Mouse (Mus musculus): ENCODE measurements around the gene Ubald2. TPM values are rescaled to one million over a fixed set of nuclear protein-coding genes. Genes with fewer than 3 reads are reported as not detected.

The Ubald2 gene
- 34.8 and 44.0 TPM in 2 replicates for polyA plus RNA-seq (2012; rRNA removed)

- WGBS: 2% methylated on average over 66 of the region's 66 CpGs
- TF ChIP-seq CTCF (IDR thresholded peaks at IDR 0.05; ENCODE audit: borderline replicate concordance, insufficient read depth, low read depth, low read length) (no peak), POLR2A (IDR thresholded peaks at IDR 0.05; ENCODE audit: borderline replicate concordance, insufficient read depth, low read length) (peak; percentile 45; the same call in 1 of the 2 replicates)
Measured at GRCm38 (mm10) chr11:116433356-116434286, at the start of gene Ubald2. TSS of gene Ubald2 (plus strand) at chr11:116434094.

DNA sequence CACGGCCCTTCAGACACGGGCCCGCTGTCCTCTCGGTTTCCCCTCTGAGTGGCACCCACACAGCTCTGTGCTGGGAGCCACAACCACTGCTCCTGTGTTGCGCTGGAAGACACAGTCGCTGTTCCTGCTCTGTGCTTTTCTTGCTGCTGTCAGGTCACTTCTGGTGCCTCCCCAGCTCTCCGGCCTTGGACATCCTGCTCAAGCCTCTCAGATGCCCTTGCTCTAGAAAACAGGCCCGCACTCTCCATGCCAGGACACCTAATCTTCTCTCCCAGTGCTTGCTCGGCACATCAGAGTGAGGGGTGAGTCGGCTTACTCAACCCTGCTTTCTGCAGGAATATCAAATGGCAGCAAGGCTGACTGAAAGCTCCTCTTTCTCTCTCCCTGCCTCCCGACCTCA is 49.7 kb upstream of the Ubald2 start:
- WGBS: 93% methylated on average over 11 of the region's 11 CpGs

More at GRCm38 (mm10) chr11:116433356-116434286, at the start of gene Ubald2:
- H3K4me3 ChIP-seq (replicated peaks; ENCODE audit: insufficient read depth, low read depth, low read length): peak within 1 kb of the TSS; percentile 73
- no peaks in the 10 kb centered on the region for H3K27me3 ChIP-seq (ENCODE audit: control insufficient read depth, insufficient read depth, low read length)
- peak within 1 kb of the TSS; percentile 2; the same call in 1 of the 2 replicates for H3K27ac ChIP-seq (ENCODE audit: insufficient read depth, low read length)
- H3K4me1 ChIP-seq (ENCODE audit: control insufficient read depth, insufficient read depth, low read length): peaks cover 12% of the 10 kb centered on the region
- DNase-seq: peak; percentile 98 to 100

GRCm38 (mm10) chr11:116385999-116386398 is 47.9 kb upstream of the Ubald2 start:
- Histone ChIP-seq H3K27ac (ENCODE audit: insufficient read depth, low read length) (no peak overlapping the region), H3K4me3 (replicated peaks; ENCODE audit: insufficient read depth, low read depth, low read length) (no peak overlapping the region), H3K4me1 (ENCODE audit: control insufficient read depth, insufficient read depth, low read length) (no peaks in the 10 kb centered on the region), H3K27me3 (ENCODE audit: control insufficient read depth, insufficient read depth, low read length) (no peaks in the 10 kb centered on the region)
- WGBS: 53% methylated on average over 5 of the region's 5 CpGs
- DNase-seq: no peak
- no peak for TF ChIP-seq POLR2A (IDR thresholded peaks at IDR 0.05; ENCODE audit: borderline replicate concordance, insufficient read depth, low read length)
- no peak for TF ChIP-seq CTCF (IDR thresholded peaks at IDR 0.05; ENCODE audit: borderline replicate concordance, insufficient read depth, low read depth, low read length)

More for the DNA sequence above, 49.7 kb upstream of the Ubald2 start:
- Histone ChIP-seq H3K27ac (ENCODE audit: insufficient read depth, low read length) (no peak overlapping the region), H3K4me3 (replicated peaks; ENCODE audit: insufficient read depth, low read depth, low read length) (no peak overlapping the region), H3K4me1 (ENCODE audit: control insufficient read depth, insufficient read depth, low read length) (no peaks in the 10 kb centered on the region), H3K27me3 (ENCODE audit: control insufficient read depth, insufficient read depth, low read length) (no peaks in the 10 kb centered on the region)
- no peak for DNase-seq
- TF ChIP-seq POLR2A (IDR thresholded peaks at IDR 0.05; ENCODE audit: borderline replicate concordance, insufficient read depth, low read length) (no peak), CTCF (IDR thresholded peaks at IDR 0.05; ENCODE audit: borderline replicate concordance, insufficient read depth, low read depth, low read length) (no peak)

DNA sequence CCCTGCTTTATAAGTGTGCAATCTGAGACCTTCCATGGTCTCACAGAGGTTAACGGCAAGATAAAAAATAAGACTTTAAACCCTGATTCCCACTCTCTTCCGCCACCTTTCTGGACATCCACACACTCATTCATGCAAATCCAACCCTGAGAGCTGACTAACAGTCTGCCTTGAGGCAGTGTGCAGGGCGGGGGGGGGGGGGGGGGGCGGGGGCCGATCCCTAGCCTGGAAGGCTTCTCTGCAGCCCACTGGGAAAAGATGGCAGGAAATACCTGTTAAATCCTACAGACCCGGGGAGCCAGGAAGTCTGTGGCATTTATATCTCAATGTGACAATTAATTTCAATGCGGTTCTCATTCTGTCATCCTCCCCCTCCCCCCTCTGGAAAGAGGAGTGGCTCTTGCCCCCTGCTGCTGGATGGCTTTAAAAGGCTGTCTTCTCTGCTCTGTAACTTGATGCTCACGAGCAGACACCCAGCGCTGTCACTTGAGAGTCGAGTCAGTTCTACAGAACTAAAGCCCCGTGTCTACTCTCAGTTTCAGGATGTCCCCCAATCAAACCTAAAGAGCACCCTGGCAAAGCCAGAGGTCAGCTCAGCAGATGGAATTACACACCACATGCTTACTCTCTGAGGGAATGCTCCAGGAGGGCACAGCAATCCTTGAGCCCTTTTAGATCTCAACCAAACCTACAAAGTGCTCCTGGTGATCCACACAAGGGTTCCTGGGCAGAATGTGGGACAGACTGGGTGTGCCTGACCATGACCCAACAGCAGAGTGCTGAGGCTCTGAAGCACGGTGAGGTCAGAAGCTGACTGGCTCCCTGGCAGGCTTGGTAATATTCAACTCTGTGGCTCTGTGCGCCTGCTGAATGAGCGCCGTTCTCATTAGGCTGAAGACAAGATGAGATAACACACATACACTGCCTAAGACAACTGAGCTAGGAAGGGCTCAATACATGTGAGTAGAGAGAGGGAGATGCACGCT is 46.5 kb upstream of the Ubald2 start:
- H3K4me1 ChIP-seq (ENCODE audit: control insufficient read depth, insufficient read depth, low read length): no peaks in the 10 kb centered on the region
- H3K27ac ChIP-seq (ENCODE audit: insufficient read depth, low read length): no peak overlapping the region
- H3K27me3 ChIP-seq (ENCODE audit: control insufficient read depth, insufficient read depth, low read length): no peaks in the 10 kb centered on the region
- 42% methylated on average over 16 of the region's 16 CpGs for WGBS
- TF ChIP-seq CTCF (IDR thresholded peaks at IDR 0.05; ENCODE audit: borderline replicate concordance, insufficient read depth, low read depth, low read length) (no peak), POLR2A (IDR thresholded peaks at IDR 0.05; ENCODE audit: borderline replicate concordance, insufficient read depth, low read length) (no peak)
- H3K4me3 ChIP-seq (replicated peaks; ENCODE audit: insufficient read depth, low read depth, low read length): no peak overlapping the region
- no peak for DNase-seq

- peak; percentile 50 to 58 for DNase-seq
- H3K4me1 ChIP-seq (ENCODE audit: control insufficient read depth, insufficient read depth, low read length): no peaks in the 10 kb centered on the region
- H3K27me3 ChIP-seq (ENCODE audit: control insufficient read depth, insufficient read depth, low read length): no peaks in the 10 kb centered on the region
- TF ChIP-seq CTCF (IDR thresholded peaks at IDR 0.05; ENCODE audit: borderline replicate concordance, insufficient read depth, low read depth, low read length) (no peak), POLR2A (IDR thresholded peaks at IDR 0.05; ENCODE audit: borderline replicate concordance, insufficient read depth, low read length) (no peak)
- 63% methylated on average over 14 of the region's 14 CpGs for WGBS
- peak overlapping the region; percentile 20 for H3K4me3 ChIP-seq (replicated peaks; ENCODE audit: insufficient read depth, low read depth, low read length)
- H3K27ac ChIP-seq (ENCODE audit: insufficient read depth, low read length): peak overlapping the region; percentile 29; the same call in 1 of the 2 replicates
Measured at GRCm38 (mm10) chr11:116388841-116389480, 44.9 kb upstream of the Ubald2 start.

DNA sequence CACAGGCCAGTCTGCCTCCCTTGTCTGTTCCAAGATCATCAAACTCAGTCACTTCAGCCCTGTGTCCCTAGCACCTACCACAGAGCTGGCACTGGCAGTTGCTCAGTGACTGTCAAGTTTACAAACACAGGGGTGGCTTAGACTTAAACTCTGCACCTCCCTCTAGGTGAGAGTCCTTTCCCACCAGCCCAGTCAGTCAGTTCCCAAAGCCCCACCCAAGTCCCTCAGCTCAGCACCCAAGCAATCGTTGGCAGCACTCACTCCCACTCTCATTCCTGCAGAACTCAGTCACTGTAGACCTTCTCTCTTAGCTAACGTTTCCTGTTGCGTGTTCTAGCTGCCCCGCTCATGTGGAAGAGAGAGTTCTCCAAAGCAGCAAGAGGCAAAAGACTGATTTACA is 39.1 kb upstream of the Ubald2 start:
- TF ChIP-seq POLR2A (IDR thresholded peaks at IDR 0.05; ENCODE audit: borderline replicate concordance, insufficient read depth, low read length) (no peak), CTCF (IDR thresholded peaks at IDR 0.05; ENCODE audit: borderline replicate concordance, insufficient read depth, low read depth, low read length) (no peak)
- no peaks in the 10 kb centered on the region for H3K4me1 ChIP-seq (ENCODE audit: control insufficient read depth, insufficient read depth, low read length)
- no peak for DNase-seq
- H3K4me3 ChIP-seq (replicated peaks; ENCODE audit: insufficient read depth, low read depth, low read length): no peak overlapping the region
- no peaks in the 10 kb centered on the region for H3K27me3 ChIP-seq (ENCODE audit: control insufficient read depth, insufficient read depth, low read length)
- WGBS: 94% methylated on average over 4 of the region's 4 CpGs
- no peak overlapping the region for H3K27ac ChIP-seq (ENCODE audit: insufficient read depth, low read length)
